Mouse (Mus musculus) lung, embryonic 14.5 days (tissue): ENCODE measurements around the gene Slc35a1. TPM values are rescaled to one million over a fixed set of nuclear protein-coding genes. Genes with fewer than 3 reads are reported as not detected.

ENCODE experiments used
- ATAC-seq: fragments of 200-750 bp; cut with Nextera tagmentation; 2 replicates; pipeline ENCODE4 v1.8.0; 2017; ENCODE audit warnings: mild to moderate bottlenecking, moderate TSS enrichment, moderate library complexity; ENCODE audit not compliant: insufficient read depth
- DNase-seq: peaks from one replicate; pipeline ENCODE4 v3.0.0-alpha.2; 2015
- H3K27ac ChIP-seq: fragments of 300-500 bp; sonication (generic); 2 replicates; pipeline ENCODE4 v1.5.1; 2014; ENCODE audit warnings: low read depth, mild to moderate bottlenecking, moderate library complexity
- H3K27me3 ChIP-seq: fragments of 300-500 bp; sonication (generic); 2 replicates; pipeline ENCODE4 v1.6.1; 2014; ENCODE audit warnings: low read length, control low read depth; ENCODE audit not compliant: insufficient read depth
- H3K36me3 ChIP-seq: fragments of 300-500 bp; sonication (generic); 2 replicates; pipeline ENCODE4 v1.6.1; 2014; ENCODE audit warnings: control low read depth; ENCODE audit not compliant: insufficient read depth
- H3K4me1 ChIP-seq: fragments of 300-500 bp; sonication (generic); 2 replicates; pipeline ENCODE4 v1.6.1; 2014; ENCODE audit warnings: antibody characterized with exemption, control low read depth; ENCODE audit not compliant: insufficient read depth
- H3K4me2 ChIP-seq: fragments of 300-500 bp; sonication (generic); 2 replicates; pipeline ENCODE4 v1.6.1; 2014; ENCODE audit warnings: mild to moderate bottlenecking
- H3K4me3 ChIP-seq: fragments of 300-500 bp; sonication (generic); 2 replicates; pipeline ENCODE4 v1.5.1; 2014; ENCODE audit warnings: low read depth, low read length
- H3K9ac ChIP-seq: fragments of 300-500 bp; sonication (generic); 2 replicates; pipeline ENCODE4 v1.6.1; 2014
- H3K9me3 ChIP-seq: fragments of 300-500 bp; sonication (generic); 2 replicates; pipeline ENCODE4 v1.6.1; 2016; ENCODE audit warnings: low read depth, low read length, control low read depth
- CTCF ChIP-seq: IDR thresholded peaks from 2 replicates; pipeline ENCODE4 v1.5.1; 2016; ENCODE audit warnings: antibody characterized with exemption, low read depth
- WGBS: fragments of 180-500 bp; shearing (Covaris S2); extraction: QIAGEN DNeasy Blood & Tissue Kit; methylation state at CpG from one replicate; pipeline ENCODE4 v1.1.7; 2014; 5-methylcytosine and 5-hydroxymethylcytosine counted together
- polyA plus RNA-seq: library from polyadenylated mRNA; unstranded; fragments of >200 nt; fragmentation: Nextera tagmentation; extraction: Ambion mirVana; gene quantifications from 2 replicates; pipeline ENCODE4 v1.2.1, GENCODE M21; 2014

Slc35a1 gene
- polyA plus RNA-seq, 1 experiment from 2014 or later, result 59.4 TPM

DNA sequence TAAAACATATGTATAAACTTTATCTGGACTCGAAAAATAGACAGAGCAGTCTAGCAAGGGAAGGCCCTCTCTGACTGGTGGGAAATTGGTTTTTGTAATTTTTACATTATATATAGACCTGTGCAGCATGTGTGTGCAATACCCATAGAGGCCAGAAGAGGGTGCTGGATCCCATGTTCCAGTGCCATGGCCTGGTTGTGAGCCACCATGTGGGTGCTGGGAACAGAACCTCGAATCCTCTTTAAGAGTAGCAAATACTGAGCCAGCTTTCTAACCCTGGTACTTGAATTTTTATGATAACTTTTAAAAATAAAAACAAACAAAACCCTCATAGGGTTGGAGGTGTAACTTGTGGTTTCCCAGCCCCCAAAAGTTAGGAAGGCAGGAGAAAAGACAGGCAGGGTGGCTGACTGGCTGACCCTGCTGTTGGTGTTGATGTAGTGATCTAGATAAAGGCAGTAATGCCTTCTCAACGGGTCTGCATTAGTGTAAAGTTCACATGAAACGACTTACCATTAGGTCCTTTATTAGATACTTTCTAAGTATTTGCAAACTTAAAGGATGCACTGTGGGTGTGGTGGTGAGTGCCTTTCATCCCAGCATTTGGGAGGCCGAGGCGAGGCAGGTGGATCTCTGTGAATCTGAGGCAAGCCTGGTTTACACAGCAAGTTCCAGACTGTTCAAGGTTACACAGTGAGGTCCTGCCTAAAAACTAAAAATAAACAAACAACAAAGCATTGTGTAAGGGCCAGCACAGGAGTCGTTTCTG lies 33.1 kb upstream of the Slc35a1 start:
- Histone ChIP-seq H3K27me3 (no peaks in the 10 kb centered on the region), H3K27ac (no peak overlapping the region), H3K4me3 (no peak overlapping the region), H3K9me3 (0 out of 2 replicates have a peak, but pooled peaks cover 4% of the 10 kb centered on the region), H3K4me2 (no peak overlapping the region), H3K9ac (no peak overlapping the region), H3K36me3 (no peaks in the 10 kb centered on the region), H3K4me1 (no peaks in the 10 kb centered on the region)
- DNase-seq, result no peak
- TF ChIP-seq CTCF, result 0 out of 2 replicates have a peak, but pooled peaks have one; percentile 12
- no peak for ATAC-seq
- WGBS, result 86% methylated on average over 7 of the region's 7 CpGs

DNA sequence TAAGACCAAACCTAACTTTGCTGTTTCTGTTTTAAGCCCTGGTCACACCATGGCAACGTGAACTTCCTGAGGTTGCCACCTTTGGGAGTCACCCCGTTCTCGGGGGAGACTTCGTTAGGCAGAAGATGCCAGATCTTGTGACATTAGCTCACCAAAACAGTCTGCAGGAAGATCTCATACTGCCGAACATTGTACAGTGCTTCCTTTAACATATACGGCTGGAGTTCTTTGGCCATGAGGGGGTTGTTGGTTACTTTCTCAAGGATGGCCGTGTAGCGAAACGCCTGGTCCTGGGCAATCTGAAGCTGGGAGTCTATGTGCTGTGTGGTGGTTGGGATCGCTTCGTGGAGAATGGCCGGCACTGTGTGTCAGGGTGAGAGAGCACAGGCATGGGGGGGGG lies 32.2 kb upstream of the Slc35a1 start:
- Histone ChIP-seq H3K36me3 (no peaks in the 10 kb centered on the region), H3K4me2 (no peak overlapping the region), H3K27me3 (no peaks in the 10 kb centered on the region), H3K4me3 (no peak overlapping the region), H3K9me3 (0 out of 2 replicates have a peak, but pooled peaks cover 4% of the 10 kb centered on the region), H3K9ac (no peak overlapping the region), H3K27ac (no peak overlapping the region), H3K4me1 (no peaks in the 10 kb centered on the region)
- no peak for TF ChIP-seq CTCF
- DNase-seq (no peak), ATAC-seq (no peak)
- WGBS, result 96% methylated on average over 12 of the region's 12 CpGs

DNA sequence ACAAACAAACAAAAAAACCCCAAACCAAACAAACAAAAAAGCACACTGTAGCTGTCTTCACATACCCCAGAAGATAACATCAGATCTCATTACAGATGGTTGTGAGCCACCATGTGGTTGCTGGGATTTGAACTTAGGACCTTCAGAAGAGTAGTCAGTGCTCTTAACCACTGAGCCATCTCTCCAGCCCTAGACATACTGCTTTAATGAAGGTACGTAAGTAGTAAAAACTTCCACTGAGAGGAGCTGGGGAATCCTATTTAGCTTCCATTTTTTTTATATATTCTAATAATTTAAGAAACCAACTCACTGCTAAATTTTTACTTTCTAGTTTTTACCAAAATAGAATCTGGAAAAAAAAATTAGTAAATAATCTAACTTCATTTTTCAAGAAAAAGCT lies 27.8 kb upstream of the Slc35a1 start:
- 82% methylated on average over 1 of the region's 1 CpGs for WGBS
- ATAC-seq, result no peak

DNA sequence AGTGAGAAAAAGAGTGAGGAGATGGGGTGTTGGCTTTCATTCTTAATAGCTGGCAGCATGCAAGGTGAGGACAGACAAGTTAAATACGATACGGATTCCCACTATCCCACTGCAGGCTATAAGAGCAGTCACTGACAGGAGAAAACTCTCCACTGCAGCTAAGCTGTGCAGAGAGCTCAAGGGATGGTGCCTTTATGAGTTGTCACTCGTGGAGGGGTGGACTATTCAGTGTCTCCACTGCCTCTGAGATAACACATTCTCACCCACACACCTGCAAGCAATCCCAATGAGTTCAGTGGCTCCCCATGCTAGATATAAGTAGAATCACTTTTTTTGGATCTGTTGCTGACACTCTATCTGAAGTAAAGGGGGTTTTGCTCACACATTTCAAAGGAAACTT lies 20.9 kb upstream of the Slc35a1 start:
- Histone ChIP-seq H3K9me3 (no peaks in the 10 kb centered on the region), H3K4me3 (no peak overlapping the region), H3K27me3 (no peaks in the 10 kb centered on the region), H3K9ac (no peak overlapping the region), H3K27ac (no peak overlapping the region), H3K4me1 (no peaks in the 10 kb centered on the region), H3K36me3 (no peaks in the 10 kb centered on the region), H3K4me2 (no peak overlapping the region)
- ATAC-seq, result no peak
- no peak for DNase-seq
- TF ChIP-seq CTCF, result no peak
- 62% methylated on average over 3 of the region's 3 CpGs for WGBS

More for the DNA sequence above, 27.8 kb upstream of the Slc35a1 start:
- no peak for TF ChIP-seq CTCF
- H3K4me3 ChIP-seq, result no peak overlapping the region
- no peak overlapping the region for H3K27ac ChIP-seq
- H3K9me3 ChIP-seq, result 0 out of 2 replicates have a peak, but pooled peaks cover under 1% of the 10 kb centered on the region
- no peaks in the 10 kb centered on the region for H3K36me3 ChIP-seq
- H3K4me1 ChIP-seq, result no peaks in the 10 kb centered on the region
- no peak overlapping the region for H3K4me2 ChIP-seq
- H3K27me3 ChIP-seq, result no peaks in the 10 kb centered on the region
- no peak for DNase-seq
- no peak overlapping the region for H3K9ac ChIP-seq

DNA sequence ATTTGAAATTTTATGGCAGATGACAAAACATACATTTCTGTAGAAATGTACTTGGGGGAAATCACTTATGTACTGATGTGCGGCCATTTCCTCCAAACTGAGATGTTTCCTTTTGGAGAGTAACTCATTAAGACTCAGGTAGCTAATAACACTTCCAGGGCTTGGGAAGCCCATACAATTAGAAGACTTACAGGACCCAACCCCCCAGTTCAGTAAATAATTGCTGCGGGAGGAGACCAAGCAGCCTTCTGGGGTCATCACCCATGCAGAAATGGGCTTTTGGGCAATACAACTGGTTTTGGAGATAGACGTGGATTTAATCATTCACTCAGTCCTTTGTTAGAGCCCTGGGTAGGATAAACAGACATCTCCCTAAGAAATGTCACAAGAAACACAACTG lies 20.0 kb upstream of the Slc35a1 start:
- DNase-seq (no peak), ATAC-seq (no peak)
- TF ChIP-seq CTCF, result no peak
- Histone ChIP-seq H3K36me3 (no peaks in the 10 kb centered on the region), H3K4me2 (no peak overlapping the region), H3K4me3 (no peak overlapping the region), H3K4me1 (no peaks in the 10 kb centered on the region), H3K27me3 (no peaks in the 10 kb centered on the region), H3K27ac (no peak overlapping the region), H3K9me3 (no peaks in the 10 kb centered on the region), H3K9ac (no peak overlapping the region)
- WGBS, result 72% methylated on average over 3 of the region's 3 CpGs

DNA sequence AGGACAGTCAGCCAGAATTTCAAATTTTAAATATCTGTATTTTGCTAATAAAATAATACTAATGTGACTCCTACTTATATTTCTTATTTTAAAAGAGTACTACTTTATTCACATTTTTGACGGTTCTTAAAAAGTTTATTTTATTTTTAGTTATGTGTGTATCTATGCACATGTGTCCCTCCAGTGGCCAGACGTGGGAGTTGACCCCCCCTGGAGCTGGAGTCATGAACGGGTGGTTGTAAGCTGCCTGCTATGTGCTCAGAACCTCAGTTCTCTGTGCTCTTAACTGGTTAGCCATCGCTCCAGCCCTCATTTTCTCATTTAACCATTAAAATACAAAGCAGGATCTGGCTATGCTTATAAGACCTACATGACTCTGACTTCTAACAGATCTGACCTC lies 15.8 kb upstream of the Slc35a1 start:
- H3K9me3 ChIP-seq, result no peaks in the 10 kb centered on the region
- no peak overlapping the region for H3K4me2 ChIP-seq
- no peak overlapping the region for H3K27ac ChIP-seq
- H3K9ac ChIP-seq, result no peak overlapping the region
- H3K4me3 ChIP-seq, result no peak overlapping the region
- H3K36me3 ChIP-seq, result no peaks in the 10 kb centered on the region
- DNase-seq (peak; percentile 11), ATAC-seq (no peak)
- no peaks in the 10 kb centered on the region for H3K27me3 ChIP-seq
- H3K4me1 ChIP-seq, result no peaks in the 10 kb centered on the region
- 58% methylated on average over 4 of the region's 4 CpGs for WGBS
- no peak for TF ChIP-seq CTCF

DNA sequence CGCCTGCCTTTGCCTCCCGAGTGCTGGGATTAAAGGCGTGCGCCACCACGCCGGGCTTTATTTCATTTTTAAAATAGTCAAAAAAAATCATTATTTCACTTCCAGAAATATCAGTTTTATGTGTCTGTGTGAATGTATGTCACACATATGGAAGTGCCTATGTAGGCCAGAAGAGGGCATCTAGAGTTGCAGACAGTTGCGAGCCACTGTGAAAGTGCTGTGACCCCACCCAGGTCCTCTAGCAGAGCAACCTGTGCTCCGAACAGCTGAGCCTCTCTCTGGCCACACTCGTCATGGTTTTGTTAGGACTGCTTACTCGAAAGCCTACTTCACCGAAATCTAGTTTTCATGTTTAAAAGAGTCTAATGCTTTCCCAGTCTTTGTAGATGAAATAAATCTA lies 15.0 kb upstream of the Slc35a1 start:
- WGBS, result 96% methylated on average over 11 of the region's 11 CpGs
- no peak overlapping the region for H3K9ac ChIP-seq
- DNase-seq, result no peak
- H3K4me1 ChIP-seq, result no peaks in the 10 kb centered on the region
- ATAC-seq, result no peak
- H3K27ac ChIP-seq, result no peak overlapping the region
- H3K4me3 ChIP-seq, result no peak overlapping the region
- H3K27me3 ChIP-seq, result no peaks in the 10 kb centered on the region
- TF ChIP-seq CTCF, result no peak
- H3K4me2 ChIP-seq, result no peak overlapping the region
- H3K9me3 ChIP-seq, result no peaks in the 10 kb centered on the region
- H3K36me3 ChIP-seq, result no peaks in the 10 kb centered on the region
